Mouse (Mus musculus): ENCODE measurements around the gene Krt80. TPM values are rescaled to one million over a fixed set of nuclear protein-coding genes. Genes with fewer than 3 reads are reported as not detected.

Gene Krt80
- total and polyA plus RNA-seq, 3 experiments: 0.20 TPM; not detected in 2

DNA sequence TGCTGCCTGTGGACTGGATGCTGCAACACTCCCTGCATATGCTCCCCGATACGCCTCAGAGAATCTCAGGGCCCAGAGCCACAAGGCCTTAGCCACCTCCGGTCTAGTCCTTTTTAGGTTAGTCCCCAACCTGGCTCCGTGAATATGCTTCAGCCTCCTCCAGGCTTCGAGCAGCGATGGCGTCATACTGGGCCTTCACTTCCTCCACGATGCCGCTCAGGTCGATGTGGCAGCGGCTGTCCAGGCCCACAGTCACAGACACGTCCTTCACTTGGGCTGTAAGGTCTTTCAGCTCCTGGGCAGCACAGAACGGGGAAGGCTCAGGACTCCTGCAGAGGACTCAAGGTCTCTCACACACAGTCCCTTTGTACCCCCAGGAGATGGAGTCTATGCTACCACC is 17.9 kb downstream of the Krt80 start:
- Histone ChIP-seq H3K4me2 (ENCODE audit: insufficient read depth, low read depth, poor library complexity, severe bottlenecking) (no peak overlapping the region), H3K27ac (ENCODE audit: insufficient read depth, low read depth) (no peak overlapping the region), H3K9me3 (replicated peaks; ENCODE audit: low read length) (no peaks in the 10 kb centered on the region), H3K79me2 (replicated peaks; ENCODE audit: control insufficient read depth, extremely low read depth, insufficient read depth, poor library complexity, severe bottlenecking) (no peaks in the 10 kb centered on the region), H3K36me3 (replicated peaks in 1 of 2; ENCODE audit: control insufficient read depth in 1 of 2, insufficient read depth in 1 of 2, low read length in 1 of 2) (no peaks in the 10 kb centered on the region), H3K4me1 (ENCODE audit: control insufficient read depth in 1 of 2, insufficient read depth in 2 of 2) (peaks cover 0 to 5% of the 10 kb centered on the region in 2 experiments; a peak in 2 of 4 replicates), H3K27me3 (replicated peaks) (peaks cover 76% of the 10 kb centered on the region), H3K9ac (ENCODE audit: insufficient read depth, low read depth) (no peak overlapping the region), H3K4me3 (replicated peaks in 1 of 3; ENCODE audit: low read depth in 2 of 3, low read length in 2 of 3, poor library complexity in 1 of 3) (no peak overlapping the region)
- TF ChIP-seq CHD1 (IDR thresholded peaks at IDR 0.05; ENCODE audit: low read depth, low read length): no peak
- in situ Hi-C loops (cut with MboI; ENCODE audit: low pct_ligation_motif_present, low pct_unique_long_range_greater_than_20kb, low sequenced_read_pairs) (loop anchor here (5.0 kb wide), 1 partner anchor 35 kb away; no protein-coding TSS in a partner anchor), dilution Hi-C loops (cut with MboI; ENCODE audit: extremely low pct_ligation_motif_present, extremely low pct_unique_long_range_greater_than_20kb, low sequenced_read_pairs) (no loop called here)
- no peak for DNase-seq (ENCODE audit: extremely low read depth)

DNA sequence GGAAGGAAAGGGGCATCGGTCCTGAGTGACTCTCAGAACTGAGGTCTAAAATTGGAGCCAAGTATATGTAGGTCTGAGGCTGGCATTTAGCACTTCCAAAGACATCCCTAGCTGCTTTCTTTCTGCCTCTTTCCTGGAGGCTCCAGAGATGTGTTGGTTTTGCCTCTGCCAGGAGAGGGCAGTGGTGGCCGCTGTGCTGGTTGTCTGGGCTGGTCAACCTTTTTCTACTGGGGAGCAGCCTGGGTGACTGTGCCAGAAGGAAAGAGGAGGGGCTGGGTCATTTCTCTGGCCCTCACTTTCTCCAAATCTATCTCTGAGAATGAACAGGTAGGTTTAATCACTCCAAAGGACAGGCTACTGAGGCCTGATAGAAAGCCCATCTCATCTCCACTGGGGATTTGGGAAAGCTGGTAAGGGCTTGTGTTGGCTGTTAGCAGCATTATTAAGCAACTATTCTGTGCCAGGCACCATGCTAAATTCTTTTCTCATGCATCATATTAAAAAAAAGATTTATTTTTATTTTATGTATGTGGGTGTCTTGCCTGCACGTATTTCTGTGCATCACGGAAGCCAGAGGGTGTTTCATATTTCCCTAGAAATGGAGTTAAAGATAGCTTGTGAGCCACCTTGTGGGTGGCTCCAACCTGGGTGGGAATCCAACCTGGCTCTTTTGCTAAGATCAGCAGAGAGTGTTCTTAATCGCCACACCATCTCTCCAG is 28.0 kb downstream of the Krt80 start:
- no peak for TF ChIP-seq MAFK (IDR thresholded peaks at IDR 0.05; ENCODE audit: insufficient replicate concordance, low read length)
- peak; percentile 17 to 84; a peak in 2 of 4 replicates for TF ChIP-seq CTCF (conservative IDR thresholded peaks at IDR 0.05 in 1 of 2, IDR thresholded peaks at IDR 0.05 in 1 of 2; ENCODE audit: low read depth in 2 of 2, low read length in 2 of 2)
- TF ChIP-seq RCOR1 (conservative IDR thresholded peaks at IDR 0.05; ENCODE audit: low read depth, low read length): no peak
- no peak for TF ChIP-seq ZMIZ1 (IDR thresholded peaks at IDR 0.05; ENCODE audit: low read depth, low read length)
- no peak for TF ChIP-seq ELF1 (IDR thresholded peaks at IDR 0.05; ENCODE audit: low read depth, low read length)
- TF ChIP-seq CHD1 (IDR thresholded peaks at IDR 0.05; ENCODE audit: low read depth, low read length): no peak
- TF ChIP-seq USF1 (IDR thresholded peaks at IDR 0.05; ENCODE audit: low read depth, low read length): no peak
- no peak for TF ChIP-seq TBP (conservative IDR thresholded peaks at IDR 0.05; ENCODE audit: low read depth, low read length)
- TF ChIP-seq JUND (conservative IDR thresholded peaks at IDR 0.05; ENCODE audit: low read depth, low read length): no peak
- no peak for TF ChIP-seq MXI1 (IDR thresholded peaks at IDR 0.05; ENCODE audit: low read depth, low read length)
- peak; percentile 91 for TF ChIP-seq SMC3 (IDR thresholded peaks at IDR 0.05; ENCODE audit: low read depth, low read length)
- no peak for TF ChIP-seq EP300 (IDR thresholded peaks at IDR 0.05; ENCODE audit: low read length)
- no peak for TF ChIP-seq PAX5 (IDR thresholded peaks at IDR 0.05; ENCODE audit: low read length)
- TF ChIP-seq BHLHE40 (IDR thresholded peaks at IDR 0.05; ENCODE audit: low read depth, low read length): no peak
- TF ChIP-seq MYC (IDR thresholded peaks at IDR 0.05; ENCODE audit: low read depth, low read length): no peak
- TF ChIP-seq MAX (IDR thresholded peaks at IDR 0.05; ENCODE audit: low read length): no peak
- no peak for TF ChIP-seq POLR2AphosphoS2 (IDR thresholded peaks at IDR 0.05; ENCODE audit: low read depth, low read length)
- peak; percentile 52; the same call in 1 of the 2 replicates for TF ChIP-seq ZC3H11A (IDR thresholded peaks at IDR 0.05; ENCODE audit: low read depth, low read length)
- no peak for TF ChIP-seq SIN3A (IDR thresholded peaks at IDR 0.05; ENCODE audit: low read length)
- no peak for TF ChIP-seq JUN (IDR thresholded peaks at IDR 0.05; ENCODE audit: insufficient read depth, low read depth, low read length)
- TF ChIP-seq HCFC1 (IDR thresholded peaks at IDR 0.05; ENCODE audit: low read depth, low read length): no peak
- TF ChIP-seq POLR2A (IDR thresholded peaks at IDR 0.05; ENCODE audit: low read depth, low read length): no peak
- TF ChIP-seq MEF2A (IDR thresholded peaks at IDR 0.05; ENCODE audit: borderline replicate concordance, low read depth, low read length): no peak
- TF ChIP-seq TCF12 (IDR thresholded peaks at IDR 0.05; ENCODE audit: low read depth, low read length): no peak
- TF ChIP-seq GABPA (IDR thresholded peaks at IDR 0.05; ENCODE audit: insufficient replicate concordance, low read depth, low read length): no peak
- TF ChIP-seq RAD21 (IDR thresholded peaks at IDR 0.05; ENCODE audit: low read depth, low read length): peak; percentile 76
- TF ChIP-seq E2F4 (IDR thresholded peaks at IDR 0.05; ENCODE audit: insufficient replicate concordance, low read depth, low read length): no peak
- TF ChIP-seq NRF1 (IDR thresholded peaks at IDR 0.05; ENCODE audit: low read depth, low read length): no peak
- Histone ChIP-seq H3K9me3 (replicated peaks; ENCODE audit: low read length) (no peaks in the 10 kb centered on the region), H3K27me3 (replicated peaks) (peaks cover 67% of the 10 kb centered on the region), H3K79me2 (replicated peaks; ENCODE audit: control insufficient read depth, extremely low read depth, insufficient read depth, poor library complexity, severe bottlenecking) (no peaks in the 10 kb centered on the region), H3K36me3 (replicated peaks in 1 of 2; ENCODE audit: control insufficient read depth in 1 of 2, insufficient read depth in 1 of 2, low read length in 1 of 2) (no peaks in the 10 kb centered on the region), H3K9ac (ENCODE audit: insufficient read depth, low read depth) (no peak overlapping the region), H3K4me1 (ENCODE audit: control insufficient read depth in 1 of 2, insufficient read depth in 2 of 2) (no peaks in the 10 kb centered on the region), H3K4me3 (replicated peaks in 1 of 3; ENCODE audit: low read depth in 2 of 3, low read length in 2 of 3, poor library complexity in 1 of 3) (no peak overlapping the region), H3K27ac (ENCODE audit: insufficient read depth, low read depth) (no peak overlapping the region), H3K4me2 (ENCODE audit: insufficient read depth, low read depth, poor library complexity, severe bottlenecking) (no peak overlapping the region)
- dilution Hi-C loops (cut with MboI; ENCODE audit: extremely low pct_ligation_motif_present, extremely low pct_unique_long_range_greater_than_20kb, low sequenced_read_pairs) (no loop called here), in situ Hi-C loops (cut with MboI; ENCODE audit: low pct_ligation_motif_present, low pct_unique_long_range_greater_than_20kb, low sequenced_read_pairs) (loop anchor here (5.0 to 10.0 kb wide), 2 partner anchors 113 to 155 kb away; no protein-coding TSS in a partner anchor)
- DNase-seq (ENCODE audit: extremely low read depth): no peak
